Mouse (Mus musculus) stomach, embryonic 15.5 days (tissue): Measurements from ENCODE around the gene Cpsf6. TPM values are rescaled to one million over a fixed set of nuclear protein-coding genes. Genes with fewer than 3 reads are reported as not detected.
A peak's percentile ranks its signal among the peaks of the same experiment; 100 is the strongest.

Experiments used
- ATAC-seq: fragments of 200-750 bp; cut with Nextera tagmentation; 2 replicates; pipeline ENCODE4 v1.8.0; 2017; ENCODE audit warnings: low read depth, moderate number of reproducible peaks, moderate TSS enrichment; ENCODE audit not compliant: insufficient read depth, low FRiP score
- H3K27ac ChIP-seq: fragments of 300-500 bp; sonication (generic); 2 replicates; pipeline ENCODE4 v1.5.1; 2015; ENCODE audit warnings: mild to moderate bottlenecking, inconsistent platforms
- H3K27me3 ChIP-seq: fragments of 300-500 bp; sonication (generic); replicated peaks from 2 replicates; pipeline ENCODE4 v1.6.1; 2015; ENCODE audit warnings: inconsistent platforms
- H3K36me3 ChIP-seq: fragments of 300-500 bp; sonication (generic); 2 replicates; pipeline ENCODE4 v1.6.1; 2015; ENCODE audit warnings: inconsistent platforms
- H3K4me1 ChIP-seq: fragments of 300-500 bp; sonication (generic); 2 replicates; pipeline ENCODE4 v1.6.1; 2015; ENCODE audit warnings: inconsistent platforms
- H3K4me2 ChIP-seq: fragments of 300-500 bp; sonication (generic); 2 replicates; pipeline ENCODE4 v1.6.1; 2015; ENCODE audit warnings: mild to moderate bottlenecking, inconsistent platforms
- H3K4me3 ChIP-seq: fragments of 300-500 bp; sonication (generic); replicated peaks from 2 replicates; pipeline ENCODE4 v1.5.1; 2015; ENCODE audit warnings: inconsistent platforms
- H3K9ac ChIP-seq: fragments of 300-500 bp; sonication (generic); 2 replicates; pipeline ENCODE4 v1.6.1; 2015; ENCODE audit warnings: inconsistent platforms
- H3K9me3 ChIP-seq: fragments of 300-500 bp; sonication (generic); 2 replicates; pipeline ENCODE4 v1.6.1; 2016; ENCODE audit warnings: inconsistent platforms
- WGBS: fragments of 180-500 bp; shearing (Covaris S2); methylation state at CpG from one replicate; pipeline ENCODE4 v1.1.7; 2015; 5-methylcytosine and 5-hydroxymethylcytosine counted together
- polyA plus RNA-seq: library from polyadenylated mRNA; unstranded; fragments of >200 nt; fragmentation: Nextera tagmentation; extraction: Ambion mirVana; gene quantifications from 2 replicates; pipeline ENCODE4 v1.2.1, GENCODE M21; 2015

The Cpsf6 gene
- polyA plus RNA-seq, 1 experiment from 2014 or later = 117 TPM

GRCm38 (mm10) chr10:117411716-117412473 lies 32.1 kb upstream of the Cpsf6 start:
- H3K27me3 ChIP-seq = no peaks in the 10 kb centered on the region
- H3K9ac ChIP-seq = no peak overlapping the region
- no peak overlapping the region for H3K4me3 ChIP-seq
- 26% methylated on average over 16 of the region's 16 CpGs for WGBS
- no peaks in the 10 kb centered on the region for H3K36me3 ChIP-seq
- H3K9me3 ChIP-seq = no peaks in the 10 kb centered on the region
- no peak overlapping the region for H3K4me2 ChIP-seq
- H3K27ac ChIP-seq = no peak overlapping the region
- peak; percentile 43; the same call in 1 of the 2 replicates for ATAC-seq
- H3K4me1 ChIP-seq = 0 out of 2 replicates have a peak, but pooled peaks cover under 1% of the 10 kb centered on the region

- H3K4me2 ChIP-seq = no peak overlapping the region
- H3K9me3 ChIP-seq = no peaks in the 10 kb centered on the region
- no peak for ATAC-seq
- no peaks in the 10 kb centered on the region for H3K4me1 ChIP-seq
- 63% methylated on average over 6 of the region's 6 CpGs for WGBS
- H3K27me3 ChIP-seq = no peaks in the 10 kb centered on the region
- H3K9ac ChIP-seq = no peak overlapping the region
- no peaks in the 10 kb centered on the region for H3K36me3 ChIP-seq
- H3K27ac ChIP-seq = no peak overlapping the region
- no peak overlapping the region for H3K4me3 ChIP-seq
Observed at GRCm38 (mm10) chr10:117411131-117411530, 31.3 kb upstream of the Cpsf6 start.

GRCm38 (mm10) chr10:117410481-117411048 lies 30.8 kb upstream of the Cpsf6 start:
- H3K9ac ChIP-seq = no peak overlapping the region
- no peak for ATAC-seq
- WGBS = 78% methylated on average over 6 of the region's 6 CpGs
- no peak overlapping the region for H3K4me2 ChIP-seq
- H3K4me1 ChIP-seq = no peaks in the 10 kb centered on the region
- no peaks in the 10 kb centered on the region for H3K27me3 ChIP-seq
- H3K9me3 ChIP-seq = no peaks in the 10 kb centered on the region
- H3K4me3 ChIP-seq = no peak overlapping the region
- no peak overlapping the region for H3K27ac ChIP-seq
- no peaks in the 10 kb centered on the region for H3K36me3 ChIP-seq

GRCm38 (mm10) chr10:117409373-117410354 lies 29.8 kb upstream of the Cpsf6 start:
- Histone ChIP-seq H3K27ac (no peak overlapping the region), H3K36me3 (no peaks in the 10 kb centered on the region), H3K9me3 (no peaks in the 10 kb centered on the region), H3K9ac (no peak overlapping the region), H3K4me3 (no peak overlapping the region), H3K27me3 (no peaks in the 10 kb centered on the region), H3K4me2 (no peak overlapping the region), H3K4me1 (no peaks in the 10 kb centered on the region)
- WGBS = 69% methylated on average over 21 of the region's 21 CpGs
- ATAC-seq = no peak

GRCm38 (mm10) chr10:117408545-117409372 lies 28.9 kb upstream of the Cpsf6 start:
- Histone ChIP-seq H3K27me3 (no peaks in the 10 kb centered on the region), H3K4me1 (no peaks in the 10 kb centered on the region), H3K4me3 (no peak overlapping the region), H3K27ac (no peak overlapping the region), H3K36me3 (no peaks in the 10 kb centered on the region), H3K9ac (no peak overlapping the region), H3K4me2 (no peak overlapping the region), H3K9me3 (no peaks in the 10 kb centered on the region)
- no peak for ATAC-seq
- WGBS = 79% methylated on average over 7 of the region's 7 CpGs

GRCm38 (mm10) chr10:117407734-117408288 lies 28.0 kb upstream of the Cpsf6 start:
- Histone ChIP-seq H3K4me2 (no peak overlapping the region), H3K4me3 (no peak overlapping the region), H3K4me1 (no peaks in the 10 kb centered on the region), H3K27ac (no peak overlapping the region), H3K36me3 (no peaks in the 10 kb centered on the region), H3K9ac (no peak overlapping the region), H3K27me3 (no peaks in the 10 kb centered on the region), H3K9me3 (no peaks in the 10 kb centered on the region)
- 75% methylated on average over 4 of the region's 4 CpGs for WGBS
- no peak for ATAC-seq

- no peak overlapping the region for H3K4me2 ChIP-seq
- no peak overlapping the region for H3K9ac ChIP-seq
- no peaks in the 10 kb centered on the region for H3K4me1 ChIP-seq
- H3K9me3 ChIP-seq = no peaks in the 10 kb centered on the region
- H3K4me3 ChIP-seq = no peak overlapping the region
- H3K36me3 ChIP-seq = no peaks in the 10 kb centered on the region
- 86% methylated on average over 8 of the region's 8 CpGs for WGBS
- H3K27ac ChIP-seq = no peak overlapping the region
- no peaks in the 10 kb centered on the region for H3K27me3 ChIP-seq
- no peak for ATAC-seq
Observed at GRCm38 (mm10) chr10:117406843-117407733, 27.3 kb upstream of the Cpsf6 start.

GRCm38 (mm10) chr10:117406283-117406588 lies 26.4 kb upstream of the Cpsf6 start:
- Histone ChIP-seq H3K27ac (no peak overlapping the region), H3K9me3 (no peaks in the 10 kb centered on the region), H3K27me3 (no peaks in the 10 kb centered on the region), H3K4me2 (no peak overlapping the region), H3K4me3 (no peak overlapping the region), H3K36me3 (no peaks in the 10 kb centered on the region), H3K9ac (no peak overlapping the region), H3K4me1 (no peaks in the 10 kb centered on the region)
- no peak for ATAC-seq
- 76% methylated on average over 5 of the region's 5 CpGs for WGBS

GRCm38 (mm10) chr10:117405526-117406282 lies 25.9 kb upstream of the Cpsf6 start:
- no peak overlapping the region for H3K4me3 ChIP-seq
- no peaks in the 10 kb centered on the region for H3K27me3 ChIP-seq
- H3K4me2 ChIP-seq = no peak overlapping the region
- no peaks in the 10 kb centered on the region for H3K4me1 ChIP-seq
- no peaks in the 10 kb centered on the region for H3K36me3 ChIP-seq
- no peak for ATAC-seq
- H3K9ac ChIP-seq = no peak overlapping the region
- no peak overlapping the region for H3K27ac ChIP-seq
- H3K9me3 ChIP-seq = no peaks in the 10 kb centered on the region
- 68% methylated on average over 6 of the region's 6 CpGs for WGBS

GRCm38 (mm10) chr10:117404384-117404783 lies 24.6 kb upstream of the Cpsf6 start:
- ATAC-seq = no peak
- H3K4me2 ChIP-seq = no peak overlapping the region
- 89% methylated on average over 6 of the region's 6 CpGs for WGBS
- no peak overlapping the region for H3K4me3 ChIP-seq
- no peaks in the 10 kb centered on the region for H3K9me3 ChIP-seq
- no peaks in the 10 kb centered on the region for H3K36me3 ChIP-seq
- no peak overlapping the region for H3K9ac ChIP-seq
- no peaks in the 10 kb centered on the region for H3K4me1 ChIP-seq
- H3K27ac ChIP-seq = no peak overlapping the region
- no peaks in the 10 kb centered on the region for H3K27me3 ChIP-seq
